Mouse (Mus musculus) liver, postnatal 0 days (tissue): ENCODE measurements around the gene Ccdc57.

Source experiments
- CTCF ChIP-seq: sonication (generic); IDR thresholded peaks from 2 replicates; pipeline ENCODE4 v1.5.1; 2016; ENCODE audit warnings: antibody characterized with exemption, low read depth
- EP300 ChIP-seq: IDR thresholded peaks from 2 replicates; pipeline ENCODE4 v1.6.1; 2016; ENCODE audit warnings: antibody characterized with exemption, low read depth, mild to moderate bottlenecking

DNA sequence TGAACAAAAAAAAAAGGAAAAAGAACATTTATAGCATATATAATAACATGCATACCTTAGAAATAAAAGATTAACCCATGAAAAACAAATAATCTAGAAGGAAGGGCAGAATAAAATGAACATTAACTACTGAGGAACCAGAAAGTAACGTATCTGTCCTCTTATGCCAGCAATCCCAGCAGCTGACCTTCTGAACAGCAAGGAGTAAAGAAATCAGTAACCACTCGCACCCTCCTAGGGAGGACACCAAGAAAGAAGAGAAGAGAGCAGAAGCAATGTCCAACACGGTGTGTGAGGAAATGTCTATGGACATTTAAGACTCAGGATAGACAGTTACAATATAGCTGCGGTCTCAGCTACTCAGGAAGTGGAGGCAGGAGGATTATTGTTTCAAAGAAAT is 49.7 kb downstream of the Ccdc57 start:
- TF ChIP-seq EP300 (no peak), CTCF (no peak)
